Mouse (Mus musculus): Measurements from ENCODE around the gene Ccdc38.

DNA sequence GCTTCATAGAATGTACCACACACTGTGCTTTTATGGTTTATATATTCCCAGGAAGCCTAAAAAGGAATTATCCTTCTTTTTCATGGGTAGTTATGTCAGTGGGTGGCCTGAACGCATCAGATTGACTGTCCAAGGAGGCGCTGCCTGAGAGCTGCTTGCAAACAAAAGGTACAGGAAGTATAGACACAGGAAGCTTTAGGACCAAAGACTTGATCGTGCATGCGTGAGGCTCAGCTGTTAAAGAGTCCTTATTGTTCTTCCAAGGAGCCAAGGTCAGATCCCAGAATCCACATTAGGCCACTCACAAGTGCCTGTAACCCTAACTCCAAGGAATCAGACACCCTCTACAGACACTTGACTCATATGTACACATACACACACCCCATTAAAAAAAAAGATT, 1.9 kb downstream of the Ccdc38 start:
- no peak for TF ChIP-seq CTCF (IDR thresholded peaks at IDR 0.05)
- TF ChIP-seq POLR2A (IDR thresholded peaks at IDR 0.05; ENCODE audit: insufficient read depth, low read depth, low read length), result no peak
- no peak for TF ChIP-seq EP300 (IDR thresholded peaks at IDR 0.05; ENCODE audit: insufficient read depth, low read depth, low read length)

Measured in heart, adult 2 months (tissue).